Mouse (Mus musculus) adrenal gland, adult 2 months (tissue): Measurements from ENCODE around the gene Sync. TPM values are rescaled to one million over a fixed set of nuclear protein-coding genes. Genes with fewer than 3 reads are reported as not detected.

ENCODE experiments used
- DNase-seq: peaks from one replicate; pipeline ENCODE4 v3.0.0; 2021
- polyA plus RNA-seq: library from polyadenylated mRNA; depleted of rRNA; stranded (reverse); fragments of >200 nt; gene quantifications from 2 replicates; pipeline ENCODE4 v1.2.3, GENCODE M21; 2012
- total RNA-seq, 2 experiments: library from RNA; stranded (reverse); gene quantifications; 2 replicates each; pipeline ENCODE4 v1.2.3; 2021

Gene Sync
- total and polyA plus RNA-seq, 3 experiments, result 0.11 to 0.97 (median 0.66) TPM

GRCm38 (mm10) chr4:129263225-129264021, 24.0 kb upstream of the Sync start:
- DNase-seq, result peak; percentile 81

DNA sequence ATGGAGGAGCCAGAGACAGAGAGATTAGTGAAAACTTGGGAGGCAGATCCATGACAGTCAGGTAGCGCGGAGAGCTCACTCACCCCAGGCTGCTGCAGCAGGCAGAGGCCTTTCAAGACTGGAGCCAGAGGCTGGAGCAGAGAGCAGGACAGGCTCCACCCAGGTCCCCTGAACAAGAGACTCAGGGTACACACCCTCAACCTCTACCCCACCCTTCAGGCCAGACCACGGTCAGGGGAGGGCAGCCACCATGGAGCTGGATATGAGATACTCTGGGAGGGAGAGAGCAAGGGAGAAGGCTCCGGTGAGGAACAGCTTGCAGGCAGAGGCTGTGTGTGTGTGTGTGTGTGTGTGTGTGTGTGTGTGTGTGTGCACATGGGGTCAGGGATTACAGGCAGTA, 21.2 kb upstream of the Sync start:
- DNase-seq, result no peak

DNA sequence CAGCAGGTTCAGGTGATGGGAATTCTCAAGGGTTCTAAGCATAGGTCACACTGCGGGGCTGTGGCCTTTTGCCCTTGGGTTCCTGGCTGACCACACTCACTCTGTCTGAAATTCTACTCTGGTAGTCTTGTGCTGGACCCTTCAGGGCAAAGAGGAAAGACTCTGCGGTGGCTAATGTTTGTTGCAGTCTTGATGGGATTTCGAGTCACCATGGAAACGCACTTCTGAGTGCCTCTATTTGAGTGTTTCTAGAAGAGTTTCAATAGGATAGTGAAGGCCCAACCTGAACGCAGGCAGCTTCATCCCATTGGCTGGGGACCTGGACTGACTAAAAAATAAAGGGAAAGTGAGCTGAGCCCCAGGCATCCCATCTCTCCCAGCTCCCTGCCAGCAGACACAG, 20.6 kb upstream of the Sync start:
- no peak for DNase-seq

GRCm38 (mm10) chr4:129268698-129269097, 18.7 kb upstream of the Sync start:
- peak; percentile 40 for DNase-seq

DNA sequence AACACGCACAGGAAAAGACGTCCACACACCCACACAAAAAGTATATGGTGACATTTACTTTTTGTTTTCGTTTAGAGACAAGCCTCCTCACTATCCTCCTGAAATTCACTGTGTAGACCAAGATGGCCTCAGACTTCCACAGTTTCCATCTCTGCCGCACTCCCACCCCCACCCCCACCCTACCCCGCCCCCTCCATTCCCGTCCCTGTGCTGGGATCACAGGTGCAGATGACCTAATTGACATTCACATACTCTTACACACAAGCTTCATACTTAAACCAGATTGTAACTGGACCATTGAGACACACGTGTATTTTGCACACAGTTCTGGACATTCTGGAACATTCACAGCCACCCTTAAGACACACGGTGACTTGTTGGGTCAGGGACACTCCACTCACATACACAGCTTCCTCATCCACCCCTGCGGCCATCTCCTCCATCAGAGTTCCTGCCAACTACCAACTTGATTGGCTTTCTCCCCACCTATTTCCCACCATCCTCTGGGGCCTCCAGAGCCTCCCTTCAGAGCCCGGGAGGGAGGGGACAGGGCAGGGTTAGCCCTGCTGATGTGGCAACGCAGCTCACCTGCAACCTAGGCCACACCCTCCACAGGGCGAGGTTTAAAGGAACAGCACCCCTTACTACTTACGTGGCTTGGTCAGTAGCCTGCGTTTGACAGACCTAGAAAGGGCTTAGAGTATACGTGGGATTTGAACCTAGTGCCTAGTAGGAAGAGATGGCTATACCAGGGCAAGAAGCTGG, 15.2 kb upstream of the Sync start:
- peak; percentile 14 for DNase-seq

DNA sequence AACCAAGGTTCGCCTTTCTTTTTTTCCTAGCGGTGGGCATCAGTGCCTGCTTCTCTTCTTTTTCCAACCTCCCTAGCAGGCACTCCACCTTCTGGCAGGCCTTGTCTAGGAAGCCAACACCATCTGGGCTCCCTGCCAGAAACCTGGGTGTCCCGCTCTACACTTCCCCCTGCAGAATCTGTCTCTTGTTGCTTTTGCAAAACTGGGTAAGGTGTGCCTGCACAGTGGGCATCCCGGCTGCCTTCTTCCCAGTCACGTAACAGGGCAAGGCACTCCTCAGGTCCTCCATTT, 14.7 kb upstream of the Sync start:
- peak; percentile 69 for DNase-seq

GRCm38 (mm10) chr4:129276453-129276865, 11.0 kb upstream of the Sync start:
- DNase-seq, result peak; percentile 96

DNA sequence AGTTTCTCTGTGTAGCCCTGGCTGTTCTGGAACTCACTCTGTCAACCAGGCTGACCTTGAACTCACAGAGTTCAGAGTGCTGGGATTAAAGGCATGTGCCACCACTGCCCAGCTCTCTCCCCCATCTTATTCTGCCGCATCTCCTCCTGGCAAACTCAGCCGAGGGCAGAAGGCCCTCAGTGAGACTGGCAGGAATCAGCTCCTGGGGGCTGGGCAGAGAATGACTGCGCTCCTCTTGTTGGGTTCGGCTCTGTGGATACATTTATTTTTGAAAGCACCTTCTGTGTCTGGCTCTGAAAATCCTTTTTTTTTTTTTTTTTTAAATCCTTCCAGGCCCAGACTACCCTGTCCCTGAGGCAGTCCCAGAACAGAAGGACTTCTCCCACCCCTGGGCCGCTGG, 4.6 kb upstream of the Sync start:
- DNase-seq, result no peak

DNA sequence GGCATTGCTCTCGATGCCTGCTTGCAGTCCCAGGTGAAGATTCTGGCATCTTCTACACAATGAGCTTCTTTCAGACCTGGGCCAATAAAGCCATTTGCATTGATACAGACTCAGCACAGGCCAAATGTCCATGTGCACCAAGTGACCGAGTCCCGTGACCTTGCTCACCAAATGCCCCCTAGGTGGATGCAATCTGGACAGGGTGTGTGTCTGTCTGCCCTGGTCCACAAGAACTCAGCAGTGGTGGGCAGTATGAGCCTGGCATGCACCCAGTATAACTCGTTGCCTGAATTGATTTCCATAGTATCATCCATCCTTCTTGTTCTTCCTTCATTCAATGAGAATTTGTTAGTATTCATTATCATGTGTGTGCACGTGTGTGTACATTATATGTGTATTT, 4.2 kb upstream of the Sync start:
- no peak for DNase-seq

- DNase-seq, result no peak
Observed at GRCm38 (mm10) chr4:129284685-129285084, 2.7 kb upstream of the Sync start.

DNA sequence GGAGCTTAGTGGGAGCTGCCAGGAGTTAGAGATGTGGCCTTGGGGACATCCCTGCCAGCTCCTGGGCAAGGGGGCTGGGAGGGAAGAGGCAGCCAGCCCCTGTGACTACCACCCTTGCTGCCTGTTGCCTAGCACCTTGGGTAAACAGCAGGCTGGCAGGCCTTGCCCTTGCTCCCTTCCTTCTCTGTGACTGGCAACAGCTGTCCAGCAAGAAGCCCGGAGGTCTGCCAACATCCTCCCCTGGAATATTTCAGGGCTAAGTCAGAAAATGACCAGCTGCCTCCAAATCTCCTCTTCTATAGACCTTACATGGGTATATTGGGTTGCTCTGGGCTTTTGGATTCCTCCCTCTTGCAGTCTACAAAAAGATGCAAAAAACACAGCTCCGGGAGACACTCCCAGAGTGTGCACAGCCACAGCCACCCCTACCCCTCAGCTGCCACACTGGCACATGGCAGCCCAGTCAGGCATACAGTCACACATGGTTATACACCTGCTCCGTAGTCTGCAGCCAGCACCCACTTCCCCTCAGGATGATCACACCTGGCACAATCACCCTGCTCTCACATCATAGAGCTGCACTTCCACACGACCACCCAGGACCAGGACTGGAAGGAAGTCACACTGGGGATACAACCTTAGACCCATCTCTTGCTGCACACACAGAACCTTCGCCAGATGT, 1.3 kb upstream of the Sync start:
- peak; percentile 21 for DNase-seq

DNA sequence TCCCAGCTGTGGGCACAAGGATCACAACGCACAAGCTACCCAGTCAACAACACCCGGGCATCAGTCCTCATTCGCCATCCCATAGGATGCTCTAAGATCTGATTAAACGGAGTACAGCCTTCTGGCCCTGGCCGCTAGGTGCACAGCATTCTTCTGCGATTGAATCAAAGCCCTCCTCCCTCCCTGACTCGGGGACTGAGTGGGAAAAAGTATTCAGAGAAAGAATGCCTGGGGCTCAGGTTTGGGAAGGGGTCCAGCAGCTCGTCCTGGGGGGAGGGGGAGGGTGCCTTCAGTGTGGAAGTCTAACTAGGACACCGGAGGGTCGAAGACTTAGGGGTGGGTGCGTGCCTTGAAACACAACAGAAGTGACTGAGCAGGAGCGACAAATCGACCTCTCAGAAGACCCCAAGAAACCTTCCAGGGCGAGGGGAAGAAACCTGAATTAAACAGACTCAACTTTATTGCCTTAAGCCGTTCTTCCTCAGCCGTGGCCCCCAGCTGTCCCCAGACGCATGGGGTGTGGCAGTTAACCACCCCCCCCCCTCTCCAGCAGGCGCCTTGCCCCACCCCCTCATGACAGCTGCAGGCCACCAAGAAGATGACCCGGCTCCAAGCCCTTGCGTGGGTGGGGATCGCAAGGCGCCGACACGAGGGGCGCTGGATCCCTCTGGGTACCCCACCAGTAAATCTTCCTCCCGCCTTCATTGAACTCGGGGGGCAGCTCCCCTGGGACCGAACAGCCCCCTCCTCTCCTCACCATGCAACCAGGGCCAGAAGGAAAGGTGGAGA, 540 bp upstream of the Sync start:
- peak; percentile 24 for DNase-seq

GRCm38 (mm10) chr4:129288067-129288466, 650 bp downstream of the Sync start:
- no peak for DNase-seq

DNA sequence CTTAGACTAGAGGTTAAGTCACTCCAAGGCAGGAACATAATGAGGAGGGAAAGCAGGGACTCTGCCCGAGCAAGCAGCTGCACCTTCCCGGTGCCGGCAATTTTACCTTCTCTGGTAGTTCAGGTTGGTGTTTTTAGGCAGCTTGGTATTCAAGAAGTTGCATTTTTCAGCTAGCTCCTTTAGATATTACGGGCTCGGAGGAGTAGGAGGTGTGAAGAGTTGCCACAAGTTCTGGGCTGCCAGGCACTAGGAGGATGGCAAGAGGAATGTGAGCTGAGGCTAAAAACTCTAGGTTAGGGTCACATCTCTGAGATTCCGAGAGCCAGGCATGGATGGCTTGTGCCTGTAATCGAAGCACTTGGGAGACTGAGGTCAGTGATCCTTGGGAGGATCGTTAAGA, 2.3 kb downstream of the Sync start:
- no peak for DNase-seq

GRCm38 (mm10) chr4:129292831-129293230, 5.4 kb downstream of the Sync start:
- no peak for DNase-seq

- DNase-seq, result no peak
Observed at GRCm38 (mm10) chr4:129293702-129294101, 6.3 kb downstream of the Sync start.

- DNase-seq, result no peak
Observed at GRCm38 (mm10) chr4:129295188-129295587, 7.8 kb downstream of the Sync start.

DNA sequence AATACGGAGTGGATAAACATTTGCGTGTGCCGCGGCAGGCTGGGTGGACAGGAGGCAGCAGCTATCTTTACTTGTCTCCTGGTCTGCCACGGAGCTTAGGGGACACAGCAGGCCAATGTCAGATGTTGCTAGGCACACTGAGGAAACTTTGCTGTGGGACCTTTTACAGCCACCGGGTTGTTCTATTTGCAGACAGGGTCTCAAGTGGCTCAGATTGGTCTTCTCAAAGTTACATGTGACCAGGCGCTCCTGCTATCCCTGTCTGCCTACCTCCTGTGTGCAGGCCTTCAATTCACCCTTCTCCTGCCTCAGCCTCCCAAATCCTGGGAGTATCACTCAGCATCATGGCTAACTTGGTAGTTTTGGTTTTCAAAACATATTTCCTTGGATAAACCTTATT, 8.6 kb downstream of the Sync start:
- no peak for DNase-seq

- DNase-seq, result peak; percentile 60
Observed at GRCm38 (mm10) chr4:129297724-129298123, 10.3 kb downstream of the Sync start.

- DNase-seq, result no peak
Observed at GRCm38 (mm10) chr4:129299121-129299520, 11.7 kb downstream of the Sync start.

- no peak for DNase-seq
Observed at GRCm38 (mm10) chr4:129303401-129303800, 16.0 kb downstream of the Sync start.

GRCm38 (mm10) chr4:129303816-129304215, 16.4 kb downstream of the Sync start:
- peak; percentile 73 for DNase-seq
